Mouse (Mus musculus): Measurements from ENCODE around the gene Lpar4. TPM values are rescaled to one million over a fixed set of nuclear protein-coding genes. Genes with fewer than 3 reads are reported as not detected.

Gene Lpar4
- total RNA-seq (2012; rRNA removed), result not detected in 2 replicates
- polyA plus RNA-seq (2012; ENCODE audit: insufficient read depth in 1 of 2, insufficient read length in 2 of 2, low read depth in 1 of 2, low replicate concordance in 2 of 2, missing spikeins in 1 of 2), result not detected

- H3K4me1 ChIP-seq (ENCODE audit: control insufficient read depth in 1 of 2, insufficient read depth in 2 of 2, low read length in 2 of 2), result no peaks in the 10 kb centered on the region
- no peak within 1 kb of the TSS for H3K9ac ChIP-seq (ENCODE audit: control insufficient read depth, low read depth, low read length, poor library complexity, severe bottlenecking)
- no peak within 1 kb of the TSS for H3K4me3 ChIP-seq (ENCODE audit: control insufficient read depth in 1 of 2, insufficient read depth in 1 of 2, low read depth in 2 of 2, low read length in 2 of 2)
- DNase-seq (ENCODE audit: low read depth, low spot score), result no peak
- TF ChIP-seq UBTF (IDR thresholded peaks at IDR 0.05; ENCODE audit: borderline replicate concordance, insufficient read depth, low read depth, low read length) (no peak), ZMIZ1 (IDR thresholded peaks at IDR 0.05; ENCODE audit: low read depth, low read length) (no peak), GATA1 (IDR thresholded peaks at IDR 0.05; ENCODE audit: low read depth, low read length) (no peak), ZNF384 (IDR thresholded peaks at IDR 0.05; ENCODE audit: low read depth, low read length) (no peak), USF2 (IDR thresholded peaks at IDR 0.05; ENCODE audit: borderline replicate concordance in 1 of 2, insufficient read depth in 1 of 2, low read depth in 1 of 2, low read length in 2 of 2) (no peak), E2F4 (IDR thresholded peaks at IDR 0.05; ENCODE audit: borderline replicate concordance, low read depth, low read length) (no peak), MAX (IDR thresholded peaks at IDR 0.05; ENCODE audit: low read length) (no peak), MEF2A (IDR thresholded peaks at IDR 0.05; ENCODE audit: extremely low read depth, insufficient replicate concordance, low read depth, low read length, poor library complexity, severe bottlenecking) (no peak), MXI1 (IDR thresholded peaks at IDR 0.05; ENCODE audit: low read depth, low read length) (no peak), NELFE (IDR thresholded peaks at IDR 0.05; ENCODE audit: low read depth, low read length) (no peak), EP300 (IDR thresholded peaks at IDR 0.05; ENCODE audit: low read depth in 1 of 2, low read length in 2 of 2) (no peak), TBP (IDR thresholded peaks at IDR 0.05; ENCODE audit: low read depth, low read length) (no peak), TAL1 (IDR thresholded peaks at IDR 0.05; ENCODE audit: low read length) (no peak), ELF1 (IDR thresholded peaks at IDR 0.05; ENCODE audit: low read depth, low read length) (no peak), CHD2 (IDR thresholded peaks at IDR 0.05; ENCODE audit: low read length) (no peak), CHD1 (IDR thresholded peaks at IDR 0.05; ENCODE audit: low read depth, low read length) (no peak)
- H3K27ac ChIP-seq (ENCODE audit: control insufficient read depth, low read depth, low read length), result no peak within 1 kb of the TSS
- H3K9me3 ChIP-seq (replicated peaks; ENCODE audit: insufficient read depth, low read length), result no peaks in the 10 kb centered on the region
- no peaks in the 10 kb centered on the region for H3K79me2 ChIP-seq (ENCODE audit: control insufficient read depth, insufficient read depth, low read length, poor library complexity)
- H3K27me3 ChIP-seq (ENCODE audit: control insufficient read depth in 1 of 2, insufficient read depth in 2 of 2, low read length in 2 of 2), result no peaks in the 10 kb centered on the region
- no peaks in the 10 kb centered on the region for H3K36me3 ChIP-seq (ENCODE audit: control insufficient read depth in 1 of 2, insufficient read depth in 2 of 2, low read length in 2 of 2)
These were observed at the start of gene Lpar4 for GRCm38 (mm10) chrX:106920175-106920827. Lpar4 (plus strand) TSS chrX:106920625.

DNA sequence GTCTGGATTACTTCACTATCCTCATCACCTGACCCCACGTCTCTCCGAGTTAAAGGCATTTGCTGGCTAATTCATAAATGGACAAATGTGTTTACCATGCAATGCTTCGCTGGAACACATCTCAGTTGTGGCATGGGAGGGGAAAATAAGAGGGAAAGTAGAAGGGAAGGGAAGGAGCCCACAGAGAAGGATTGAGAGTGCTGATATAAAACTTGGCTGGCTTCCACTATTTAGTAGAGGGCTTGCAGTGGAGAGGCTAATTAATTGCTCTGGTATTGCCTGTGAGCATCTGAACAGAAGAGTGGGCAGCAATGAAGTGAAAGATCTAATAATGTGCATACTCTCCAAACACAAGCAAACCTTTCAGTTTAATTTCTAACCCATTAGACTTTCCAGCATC is 49.0 kb upstream of the Lpar4 start:
- TF ChIP-seq EP300 (IDR thresholded peaks at IDR 0.05; ENCODE audit: low read depth in 1 of 2, low read length in 2 of 2) (no peak), USF2 (IDR thresholded peaks at IDR 0.05; ENCODE audit: borderline replicate concordance in 1 of 2, insufficient read depth in 1 of 2, low read depth in 1 of 2, low read length in 2 of 2) (no peak), JUND (IDR thresholded peaks at IDR 0.05; ENCODE audit: low read depth, low read length) (no peak), NRF1 (IDR thresholded peaks at IDR 0.05; ENCODE audit: insufficient read depth, low read depth, low read length, poor library complexity, severe bottlenecking) (no peak), MXI1 (IDR thresholded peaks at IDR 0.05; ENCODE audit: low read depth, low read length) (no peak), RAD21 (IDR thresholded peaks at IDR 0.05; ENCODE audit: low read depth, low read length) (no peak), UBTF (IDR thresholded peaks at IDR 0.05; ENCODE audit: borderline replicate concordance, insufficient read depth, low read depth, low read length) (no peak)

More for the DNA sequence above, 49.0 kb upstream of the Lpar4 start:
- Histone ChIP-seq H3K27ac (ENCODE audit: control insufficient read depth, low read depth, low read length) (no peak overlapping the region), H3K9me3 (replicated peaks; ENCODE audit: insufficient read depth, low read length) (no peaks in the 10 kb centered on the region), H3K4me3 (ENCODE audit: control insufficient read depth in 1 of 2, insufficient read depth in 1 of 2, low read depth in 2 of 2, low read length in 2 of 2) (no peak overlapping the region), H3K9ac (ENCODE audit: control insufficient read depth, low read depth, low read length, poor library complexity, severe bottlenecking) (no peak overlapping the region), H3K36me3 (ENCODE audit: control insufficient read depth in 1 of 2, insufficient read depth in 2 of 2, low read length in 2 of 2) (no peaks in the 10 kb centered on the region), H3K4me1 (ENCODE audit: control insufficient read depth in 1 of 2, insufficient read depth in 2 of 2, low read length in 2 of 2) (no peaks in the 10 kb centered on the region), H3K79me2 (ENCODE audit: control insufficient read depth, insufficient read depth, low read length, poor library complexity) (no peaks in the 10 kb centered on the region), H3K27me3 (ENCODE audit: control insufficient read depth in 1 of 2, insufficient read depth in 2 of 2, low read length in 2 of 2) (no peaks in the 10 kb centered on the region)
- no peak for DNase-seq (ENCODE audit: low read depth, low spot score)

Data from MEL (cell line).